Mouse (Mus musculus) retina, adult 2 months (tissue): ENCODE results near the gene Cpm.
"Not testable (repeated sequence)": the region's sequence is repeated elsewhere in the genome, so short reads cannot be mapped to it uniquely, and the experiment has no call there.

Experiments
- DNase-seq: peaks from one replicate; pipeline ENCODE4 v3.0.0-alpha.2; 2012; ENCODE audit warnings: low read depth, low spot score

The Cpm gene

GRCm38 (mm10) chr10:117606423-117606822, 22.9 kb upstream of the Cpm start:
- DNase-seq, result no peak

GRCm38 (mm10) chr10:117607051-117607803, 22.1 kb upstream of the Cpm start:
- DNase-seq, result no peak

- DNase-seq, result no peak
Measured at GRCm38 (mm10) chr10:117607804-117608279, 21.5 kb upstream of the Cpm start.

GRCm38 (mm10) chr10:117608487-117608886, 20.8 kb upstream of the Cpm start:
- DNase-seq, result no peak

- DNase-seq, result no peak
Measured at GRCm38 (mm10) chr10:117608988-117609809, 20.1 kb upstream of the Cpm start.

- no peak for DNase-seq
Measured at GRCm38 (mm10) chr10:117609810-117610090, 19.6 kb upstream of the Cpm start.

GRCm38 (mm10) chr10:117610160-117610764, 19.0 kb upstream of the Cpm start:
- no peak for DNase-seq

- no peak for DNase-seq
Measured at GRCm38 (mm10) chr10:117610794-117611384, 18.4 kb upstream of the Cpm start.

- no peak for DNase-seq
Measured at GRCm38 (mm10) chr10:117611503-117611902, 17.8 kb upstream of the Cpm start.

GRCm38 (mm10) chr10:117611976-117612375, 17.3 kb upstream of the Cpm start:
- DNase-seq, result no peak

- no peak for DNase-seq
Measured at GRCm38 (mm10) chr10:117612621-117613584, 16.4 kb upstream of the Cpm start.

GRCm38 (mm10) chr10:117613960-117614359, 15.3 kb upstream of the Cpm start:
- no peak for DNase-seq

- no peak for DNase-seq
Measured at GRCm38 (mm10) chr10:117614387-117614786, 14.9 kb upstream of the Cpm start.

GRCm38 (mm10) chr10:117615239-117615638, 14.1 kb upstream of the Cpm start:
- DNase-seq, result no peak

- no peak for DNase-seq
Measured at GRCm38 (mm10) chr10:117615746-117616145, 13.6 kb upstream of the Cpm start.

GRCm38 (mm10) chr10:117616191-117616680, 13.1 kb upstream of the Cpm start:
- DNase-seq, result no peak

- DNase-seq, result not testable (repeated sequence)
Measured at GRCm38 (mm10) chr10:117616765-117617164, 12.5 kb upstream of the Cpm start.

- no peak for DNase-seq
Measured at GRCm38 (mm10) chr10:117617568-117618345, 11.5 kb upstream of the Cpm start.

GRCm38 (mm10) chr10:117619041-117619861, 10.0 kb upstream of the Cpm start:
- DNase-seq, result no peak
